Mouse (Mus musculus) lung, postnatal 14 days (tissue): ENCODE measurements around the gene Tmem234.

Source experiments
- DNase-seq: peaks from one replicate; pipeline ENCODE4 v3.0.0; 2021

Tmem234 gene

GRCm38 (mm10) chr4:129622803-129623535 is 22.5 kb downstream of the Tmem234 start:
- DNase-seq = no peak

- DNase-seq = peak; percentile 65
Observed at GRCm38 (mm10) chr4:129623681-129624091, 23.2 kb downstream of the Tmem234 start, which contains the start of gene Ccdc28b. Gene Ccdc28b (minus strand): TSS chr4:129623947.

- peak; percentile 81 for DNase-seq
Observed at GRCm38 (mm10) chr4:129624281-129625028, 24.0 kb downstream of the Tmem234 start.

- peak; percentile 61 for DNase-seq
Observed at GRCm38 (mm10) chr4:129625029-129625370, 24.5 kb downstream of the Tmem234 start.

GRCm38 (mm10) chr4:129625496-129625895 is 25.0 kb downstream of the Tmem234 start:
- no peak for DNase-seq

GRCm38 (mm10) chr4:129626035-129626434 is 25.6 kb downstream of the Tmem234 start:
- DNase-seq = no peak

- DNase-seq = peak; percentile 65
Observed at GRCm38 (mm10) chr4:129630944-129631343, 30.5 kb downstream of the Tmem234 start.

- no peak for DNase-seq
Observed at GRCm38 (mm10) chr4:129631867-129632266, 31.4 kb downstream of the Tmem234 start.

GRCm38 (mm10) chr4:129633852-129634251 is 33.4 kb downstream of the Tmem234 start:
- DNase-seq = no peak

GRCm38 (mm10) chr4:129639221-129639620 is 38.8 kb downstream of the Tmem234 start:
- no peak for DNase-seq

- DNase-seq = peak; percentile 47
Observed at GRCm38 (mm10) chr4:129640101-129640637, 39.7 kb downstream of the Tmem234 start.

GRCm38 (mm10) chr4:129640638-129641467 is 40.4 kb downstream of the Tmem234 start, which contains the start of gene Txlna:
Gene Txlna (minus strand): TSS chr4:129641065.
- DNase-seq = peak; percentile 96

GRCm38 (mm10) chr4:129641756-129642155 is 41.3 kb downstream of the Tmem234 start:
- no peak for DNase-seq

- no peak for DNase-seq
Observed at GRCm38 (mm10) chr4:129645204-129645603, 44.7 kb downstream of the Tmem234 start.

GRCm38 (mm10) chr4:129648656-129649055 is 48.2 kb downstream of the Tmem234 start:
- DNase-seq = no peak

GRCm38 (mm10) chr4:129650359-129650758 is 49.9 kb downstream of the Tmem234 start:
- no peak for DNase-seq

- no peak for DNase-seq
Observed at GRCm38 (mm10) chr4:129654770-129655169, 54.3 kb downstream of the Tmem234 start.

- DNase-seq = no peak
Observed at GRCm38 (mm10) chr4:129661584-129661983, 61.1 kb downstream of the Tmem234 start.

- DNase-seq = no peak
Observed at GRCm38 (mm10) chr4:129662255-129662813, 61.9 kb downstream of the Tmem234 start.

GRCm38 (mm10) chr4:129671491-129672082 is 71.1 kb downstream of the Tmem234 start:
- peak; percentile 58 for DNase-seq

GRCm38 (mm10) chr4:129672083-129672877 is 71.8 kb downstream of the Tmem234 start, which contains the start of gene Kpna6:
Gene Kpna6 (minus strand): TSS chr4:129672767.
- peak; percentile 89 for DNase-seq
